Mouse (Mus musculus) MEL-GATA-1-ER (cell line): Measurements from ENCODE around the gene Smg6.

Experiments
- DNase-seq: peaks from one replicate; pipeline ENCODE4 v3.0.0-alpha.2; 2012; ENCODE audit warnings: low read depth; ENCODE audit errors: extremely low read depth

Gene Smg6

DNA sequence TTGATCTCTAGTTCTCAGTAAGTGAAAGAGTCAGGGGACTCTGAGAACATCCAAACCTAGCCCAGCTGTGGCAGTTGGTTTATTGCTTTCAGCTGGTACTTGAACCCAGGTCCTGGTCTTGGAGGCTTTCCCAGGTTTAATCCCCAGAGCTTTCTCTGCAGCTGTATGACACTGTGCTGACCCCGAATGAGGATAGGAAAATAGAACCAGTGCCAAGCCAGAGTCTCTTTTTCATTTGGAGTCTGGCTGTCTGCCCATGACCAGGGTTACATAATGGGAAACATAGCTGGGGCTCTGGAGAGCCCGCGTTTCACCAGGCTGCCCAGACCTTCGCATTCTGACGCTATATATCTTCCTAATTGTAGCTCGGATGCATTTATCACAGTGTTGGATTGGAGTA lies 121.4 kb downstream of the Smg6 start:
- DNase-seq, result no peak

DNA sequence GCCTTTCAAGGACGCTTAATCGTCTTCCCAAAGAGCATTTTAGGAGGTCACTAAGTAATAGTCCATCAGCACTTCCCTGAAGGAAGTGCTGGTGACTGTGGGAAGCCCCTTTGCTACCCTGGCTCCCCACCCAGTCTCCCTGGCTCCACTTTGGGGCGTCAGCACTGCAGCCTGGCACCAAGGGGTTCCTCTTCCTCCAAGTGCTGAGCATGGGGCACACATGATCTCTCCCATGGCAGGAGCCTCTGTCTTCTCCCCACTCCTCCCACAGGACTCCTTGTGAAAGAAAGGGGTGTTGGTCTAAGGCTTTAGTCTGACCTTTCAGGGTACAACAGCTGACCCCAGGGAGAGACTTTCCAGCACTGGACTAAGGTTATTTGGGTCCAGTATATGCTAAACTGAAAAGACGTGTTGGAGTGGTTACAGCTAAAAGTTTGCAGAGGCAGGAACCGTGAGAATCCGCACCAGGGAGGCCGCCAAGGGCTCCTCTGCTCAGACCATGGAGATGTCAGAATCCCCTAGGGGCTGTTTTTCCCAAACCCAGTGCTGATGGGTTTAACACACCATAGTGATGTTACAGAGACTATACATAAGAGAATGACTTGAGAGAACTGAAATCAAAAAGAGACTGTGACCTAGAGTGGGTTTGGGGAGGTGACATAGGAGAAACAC lies 122.2 kb downstream of the Smg6 start:
- no peak for DNase-seq

DNA sequence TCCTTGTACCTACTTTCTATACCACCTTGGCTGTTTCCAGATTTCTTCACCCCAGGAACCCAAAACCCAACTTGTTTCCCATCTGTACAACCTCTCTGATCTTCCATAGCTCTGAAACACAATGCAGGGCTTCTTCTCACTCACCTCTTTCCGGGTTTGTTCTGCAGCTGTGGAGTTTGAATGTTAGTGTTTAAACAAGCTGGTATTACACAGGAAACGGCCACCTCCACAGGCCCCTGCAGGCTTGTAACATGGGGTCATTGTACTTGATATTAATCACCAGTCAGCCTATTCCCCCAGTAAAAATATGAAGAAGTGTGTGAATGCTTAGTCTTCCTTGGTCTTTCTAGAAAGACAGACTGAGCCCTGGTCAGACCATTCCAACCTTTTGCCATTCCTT lies 123.5 kb downstream of the Smg6 start:
- no peak for DNase-seq

GRCm38 (mm10) chr11:75049807-75050206 lies 124.2 kb downstream of the Smg6 start:
- DNase-seq, result no peak

GRCm38 (mm10) chr11:75051239-75051638 lies 125.6 kb downstream of the Smg6 start:
- no peak for DNase-seq

- no peak for DNase-seq
These were observed 126.3 kb downstream of the Smg6 start for GRCm38 (mm10) chr11:75051712-75052550.

- DNase-seq, result no peak
These were observed 127.4 kb downstream of the Smg6 start for GRCm38 (mm10) chr11:75053020-75053419.

DNA sequence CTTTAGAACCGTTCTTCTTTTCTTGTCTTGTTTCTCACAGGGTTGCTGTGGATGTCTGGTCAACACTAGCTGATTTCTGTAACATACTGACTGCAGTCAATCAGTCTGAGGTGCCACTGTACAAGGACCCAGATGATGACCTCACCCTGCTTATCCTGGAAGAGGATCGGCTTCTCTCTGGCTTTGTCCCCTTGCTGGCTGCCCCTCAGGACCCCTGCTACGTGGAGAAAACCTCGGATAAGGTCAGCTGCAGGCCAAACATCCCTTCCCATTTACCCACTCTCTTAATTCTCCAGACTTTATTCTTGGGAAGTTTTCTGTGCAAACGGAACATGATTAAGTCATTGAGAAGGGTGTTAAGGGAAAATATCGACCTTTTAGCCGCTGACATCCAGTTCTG lies 128.1 kb downstream of the Smg6 start:
- DNase-seq, result no peak

- no peak for DNase-seq
These were observed 128.7 kb downstream of the Smg6 start for GRCm38 (mm10) chr11:75054184-75054877.

GRCm38 (mm10) chr11:75054878-75055214 lies 129.2 kb downstream of the Smg6 start:
- no peak for DNase-seq

GRCm38 (mm10) chr11:75062650-75063049 lies 137.0 kb downstream of the Smg6 start:
- no peak for DNase-seq

GRCm38 (mm10) chr11:75064266-75064665 lies 138.6 kb downstream of the Smg6 start:
- no peak for DNase-seq

- DNase-seq, result peak; percentile 50
These were observed 145.7 kb downstream of the Smg6 start for GRCm38 (mm10) chr11:75071352-75071751.

DNA sequence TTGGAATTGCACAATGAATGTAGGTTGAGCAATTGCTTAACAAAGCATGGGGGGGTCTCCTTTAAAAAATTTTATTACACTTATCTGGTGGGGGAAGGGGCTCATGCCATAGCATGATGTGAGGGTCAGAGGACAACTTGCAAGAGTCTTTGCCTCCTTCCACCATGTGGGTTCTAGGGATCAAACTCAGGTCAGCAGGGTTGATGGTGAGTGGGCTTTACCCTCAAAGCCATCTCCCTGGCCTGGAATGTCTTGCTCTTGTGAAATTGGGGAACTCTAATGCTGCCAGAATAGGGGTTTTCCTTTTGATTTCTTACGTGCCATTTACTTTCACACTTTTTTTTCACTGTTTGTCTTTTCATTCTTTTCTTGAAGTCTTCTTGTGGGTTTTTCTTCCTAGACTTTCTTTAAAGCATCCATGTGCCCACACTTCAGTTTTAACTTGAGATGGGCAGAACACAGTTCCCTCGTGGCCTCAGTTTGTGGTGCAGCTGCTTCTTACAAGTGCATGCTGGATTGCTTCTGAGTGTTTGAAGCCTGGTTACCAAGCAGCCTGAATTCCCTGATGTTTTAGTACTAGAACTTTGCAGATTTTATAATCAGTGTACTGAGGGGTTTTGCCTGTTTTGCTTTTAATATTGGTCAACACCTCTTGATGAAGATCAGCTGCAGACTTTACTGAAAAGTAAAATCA lies 147.5 kb downstream of the Smg6 start:
- no peak for DNase-seq

DNA sequence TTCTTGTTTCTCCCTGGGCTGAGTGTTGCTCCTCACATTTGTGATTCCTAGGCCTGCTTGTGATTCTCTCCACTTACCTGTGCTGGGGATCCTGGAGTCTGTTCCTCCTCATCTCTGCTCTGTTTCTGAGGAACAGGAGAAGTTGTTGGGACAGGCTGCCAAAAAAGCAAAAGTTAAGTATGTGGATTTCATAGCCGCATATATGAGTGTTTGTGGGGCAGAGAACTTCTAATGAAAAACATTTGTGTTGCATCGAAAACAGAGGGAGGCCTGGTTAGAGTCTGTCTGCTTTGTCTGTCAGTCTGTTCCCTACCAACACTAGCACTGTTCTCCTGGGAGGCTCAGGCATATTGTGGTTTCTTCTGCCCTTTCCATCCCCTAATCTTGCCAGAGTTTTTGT lies 148.1 kb downstream of the Smg6 start:
- no peak for DNase-seq

GRCm38 (mm10) chr11:75074543-75074942 lies 148.9 kb downstream of the Smg6 start:
- no peak for DNase-seq

- no peak for DNase-seq
These were observed 153.0 kb downstream of the Smg6 start for GRCm38 (mm10) chr11:75078616-75079015.

- DNase-seq, result no peak
These were observed 157.4 kb downstream of the Smg6 start for GRCm38 (mm10) chr11:75083031-75083430.

- DNase-seq, result peak; percentile 77
These were observed 166.5 kb downstream of the Smg6 start for GRCm38 (mm10) chr11:75092159-75092558.

DNA sequence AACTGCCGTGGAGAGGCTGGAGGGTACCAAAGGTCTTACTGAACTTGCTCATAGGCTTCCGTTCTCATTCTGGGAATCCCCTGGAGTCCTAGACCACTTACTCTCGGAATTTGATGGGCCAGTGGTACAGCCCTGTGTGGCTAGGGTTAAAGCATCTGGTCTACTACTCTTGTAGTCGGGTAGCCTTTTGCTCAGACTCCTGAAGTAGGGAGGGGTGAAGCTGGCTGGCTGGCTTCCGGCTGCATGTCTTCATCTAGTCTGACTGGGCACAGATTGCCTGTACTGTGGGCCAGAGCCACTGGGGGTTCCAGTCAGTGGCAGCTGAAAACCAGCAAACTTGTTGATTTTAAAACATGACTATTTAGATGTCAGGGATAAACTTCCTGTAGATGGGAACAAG lies 167.0 kb downstream of the Smg6 start:
- no peak for DNase-seq

- DNase-seq, result no peak
These were observed 169.1 kb downstream of the Smg6 start for GRCm38 (mm10) chr11:75094759-75095158.
